ENCODE assay signal across 10 mouse cellular contexts in genomic region chr12:109957305-109957704, GRCm38 (mm10).
"Had no signal": no experiment of that assay in that cellular context is flagged by ENCODE, and none has a peak within 500 bp of the region (broad histone marks: within the 10 kb centered on the region; RNA-seq: fewer than 3 reads in every experiment).

No protein-coding gene starts in this region.

- H3K9me3 ChIP-seq: liver, embryonic 15.5 days; lung, embryonic 15.5 days; midbrain, embryonic 12.5 days had no signal

- H3K27ac ChIP-seq: layer of hippocampus, adult 2 months; liver, embryonic 15.5 days; lung, embryonic 15.5 days; midbrain, embryonic 12.5 days had no signal

- DNase-seq: kidney, adult 18-20 months; kidney, postnatal 10 days; kidney, postnatal 4 days; left cerebral cortex, postnatal 4 days; lung, postnatal 36 days; right cerebral cortex, postnatal 25 days had no signal

- H3K4me3 ChIP-seq: layer of hippocampus, adult 2 months; liver, embryonic 15.5 days; lung, embryonic 15.5 days; midbrain, embryonic 12.5 days had no signal

- H3K36me3 ChIP-seq: liver, embryonic 15.5 days; lung, embryonic 15.5 days; midbrain, embryonic 12.5 days had no signal

- H3K27me3 ChIP-seq: liver, embryonic 15.5 days; lung, embryonic 15.5 days had no signal
